Mouse (Mus musculus): ENCODE data around the gene Alg14.

Gene Alg14

GRCm38 (mm10) chr3:121279679-121280078 lies 11.9 kb upstream of the Alg14 start:
- no peak for DNase-seq (ENCODE audit: low spot score)

GRCm38 (mm10) chr3:121282998-121283397 lies 8.6 kb upstream of the Alg14 start, which contains the start of gene Tmem56:
TSS of gene Tmem56 (minus strand) at chr3:121283098.
- no peak for DNase-seq (ENCODE audit: low spot score)

- DNase-seq (ENCODE audit: low spot score) = no peak
These were observed 6.4 kb upstream of the Alg14 start for GRCm38 (mm10) chr3:121285219-121285618.

- DNase-seq (ENCODE audit: low spot score) = no peak
These were observed 4.4 kb upstream of the Alg14 start for GRCm38 (mm10) chr3:121287151-121287550.

- no peak for DNase-seq (ENCODE audit: low spot score)
These were observed 892 bp upstream of the Alg14 start for GRCm38 (mm10) chr3:121290681-121291080.

GRCm38 (mm10) chr3:121291225-121291559 lies 381 bp upstream of the Alg14 start:
- DNase-seq (ENCODE audit: low spot score) = no peak

- DNase-seq (ENCODE audit: low spot score) = no peak
These were observed 2.6 kb downstream of the Alg14 start for GRCm38 (mm10) chr3:121294200-121294599.

- DNase-seq (ENCODE audit: low spot score) = no peak
These were observed 15.1 kb downstream of the Alg14 start for GRCm38 (mm10) chr3:121306641-121307040.

- DNase-seq (ENCODE audit: low spot score) = peak; percentile 92
These were observed 16.1 kb downstream of the Alg14 start for GRCm38 (mm10) chr3:121307532-121308234.

GRCm38 (mm10) chr3:121308935-121309334 lies 17.4 kb downstream of the Alg14 start:
- no peak for DNase-seq (ENCODE audit: low spot score)

GRCm38 (mm10) chr3:121309429-121309828 lies 17.9 kb downstream of the Alg14 start:
- no peak for DNase-seq (ENCODE audit: low spot score)

GRCm38 (mm10) chr3:121309896-121310714 lies 18.5 kb downstream of the Alg14 start:
- DNase-seq (ENCODE audit: low spot score) = no peak

- DNase-seq (ENCODE audit: low spot score) = no peak
These were observed 20.9 kb downstream of the Alg14 start for GRCm38 (mm10) chr3:121312426-121312825.

- no peak for DNase-seq (ENCODE audit: low spot score)
These were observed 21.4 kb downstream of the Alg14 start for GRCm38 (mm10) chr3:121312979-121313378.

GRCm38 (mm10) chr3:121314149-121314548 lies 22.6 kb downstream of the Alg14 start:
- no peak for DNase-seq (ENCODE audit: low spot score)

GRCm38 (mm10) chr3:121315498-121315897 lies 23.9 kb downstream of the Alg14 start:
- DNase-seq (ENCODE audit: low spot score) = no peak

GRCm38 (mm10) chr3:121319906-121320305 lies 28.3 kb downstream of the Alg14 start:
- no peak for DNase-seq (ENCODE audit: low spot score)

GRCm38 (mm10) chr3:121320896-121321295 lies 29.3 kb downstream of the Alg14 start:
- no peak for DNase-seq (ENCODE audit: low spot score)

- no peak for DNase-seq (ENCODE audit: low spot score)
These were observed 31.8 kb downstream of the Alg14 start for GRCm38 (mm10) chr3:121323371-121323770.

- no peak for DNase-seq (ENCODE audit: low spot score)
These were observed 35.8 kb downstream of the Alg14 start for GRCm38 (mm10) chr3:121327406-121327805.

- DNase-seq (ENCODE audit: low spot score) = no peak
These were observed 38.1 kb downstream of the Alg14 start for GRCm38 (mm10) chr3:121329647-121330046.

GRCm38 (mm10) chr3:121330244-121330646 lies 38.7 kb downstream of the Alg14 start:
- no peak for DNase-seq (ENCODE audit: low spot score)

GRCm38 (mm10) chr3:121336234-121336890 lies 44.8 kb downstream of the Alg14 start:
- no peak for DNase-seq (ENCODE audit: low spot score)
